Mouse (Mus musculus): ENCODE results near the gene Vmn1r139. TPM values are rescaled to one million over a fixed set of nuclear protein-coding genes. Genes with fewer than 3 reads are reported as not detected.
"Not testable (repeated sequence)": the region's sequence is repeated elsewhere in the genome, so short reads cannot be mapped to it uniquely, and the experiment has no call there.

Gene Vmn1r139
- not detected in 2 replicates for polyA plus RNA-seq (2016; fragmentation: Nextera tagmentation; extraction: Ambion mirVana)

DNA sequence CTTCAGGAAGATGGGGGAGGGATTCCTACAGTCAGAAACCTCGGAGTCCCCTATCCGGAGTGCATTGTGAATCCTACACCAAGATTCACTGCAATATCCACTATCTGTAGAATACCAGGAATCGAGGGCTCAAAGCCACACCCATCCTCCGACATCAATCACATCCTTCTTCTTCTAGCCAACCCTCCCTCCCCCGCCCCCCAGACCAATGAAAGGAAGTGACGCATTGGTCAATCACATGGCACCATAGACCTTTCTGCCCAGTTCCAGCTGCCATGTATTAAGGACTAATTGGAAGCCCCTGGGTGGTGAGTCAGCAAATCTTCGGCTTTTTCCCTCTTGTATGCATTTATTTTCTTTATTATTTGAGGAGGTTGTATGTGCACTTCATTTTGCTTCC is at the start of gene Vmn1r139:
Gene Vmn1r139 (plus strand): TSS at position 301 of the 400 bp plus-strand sequence.
- not testable (repeated sequence) for H3K27ac ChIP-seq; H3K9me3 ChIP-seq (replicated peaks); ATAC-seq (ENCODE audit: low FRiP score); H3K4me2 ChIP-seq (replicated peaks); H3K4me3 ChIP-seq; H3K4me1 ChIP-seq; H3K27me3 ChIP-seq; H3K9ac ChIP-seq; H3K36me3 ChIP-seq
- WGBS: no CpG with 5 or more reads among the region's 7 CpGs

DNA sequence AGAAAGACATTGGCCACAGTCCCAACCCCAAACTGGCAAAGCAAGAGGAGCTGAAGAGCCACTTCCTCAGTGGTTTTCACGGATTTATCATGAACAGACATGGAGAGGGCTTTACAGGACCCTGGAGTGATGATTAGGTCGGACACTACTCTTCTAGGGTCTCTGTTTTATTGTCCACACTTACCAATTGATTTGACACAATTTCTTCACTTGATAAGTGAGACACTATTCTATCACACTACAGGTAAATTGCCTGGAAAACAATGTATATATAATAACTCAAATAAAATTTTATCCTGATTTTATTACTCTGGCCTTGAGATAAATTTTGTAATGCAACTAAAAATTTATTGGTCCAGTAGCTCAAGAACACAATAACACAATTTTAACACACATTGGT is 40.1 kb upstream of the Vmn1r139 start, which contains the start of gene Vmn1r138:
Gene Vmn1r138 (minus strand): TSS at position 101 of the 400 bp plus-strand sequence.
- not testable (repeated sequence) for H3K9ac ChIP-seq; H3K36me3 ChIP-seq; ATAC-seq (ENCODE audit: low FRiP score); H3K4me2 ChIP-seq (replicated peaks); H3K9me3 ChIP-seq (replicated peaks); H3K4me3 ChIP-seq; H3K4me1 ChIP-seq; H3K27me3 ChIP-seq; H3K27ac ChIP-seq
- no CpG with 5 or more reads among the region's 2 CpGs for WGBS

DNA sequence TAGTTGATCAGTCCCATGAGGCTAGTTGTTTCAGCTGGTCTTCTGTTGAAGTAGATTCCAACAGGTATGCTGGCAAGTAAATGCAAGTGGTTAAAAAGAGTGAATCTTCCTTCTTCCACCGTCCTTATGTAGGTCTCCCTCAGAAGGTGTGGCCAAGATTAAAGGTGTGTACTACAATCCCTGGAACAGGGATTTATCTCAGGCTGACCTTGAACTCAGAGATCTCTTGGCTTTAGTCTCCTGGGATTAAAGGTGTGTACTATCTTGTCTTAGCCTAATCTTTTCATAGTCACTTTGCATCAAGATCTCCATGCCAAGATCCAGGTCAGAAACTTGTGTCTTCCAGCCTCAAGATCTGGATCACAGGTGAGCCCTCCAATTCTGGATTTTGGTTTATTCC is 12.7 kb upstream of the Vmn1r139 start, which contains the start of gene Gm6176:
Gene Gm6176 (minus strand): TSS at position 101 of the 400 bp plus-strand sequence.
- not testable (repeated sequence) for H3K9ac ChIP-seq; H3K4me3 ChIP-seq; H3K4me1 ChIP-seq; H3K27me3 ChIP-seq; H3K9me3 ChIP-seq (replicated peaks); ATAC-seq (ENCODE audit: low FRiP score); H3K27ac ChIP-seq; H3K36me3 ChIP-seq; H3K4me2 ChIP-seq (replicated peaks)
- no CpG with 5 or more reads among the region's 1 CpGs for WGBS

DNA sequence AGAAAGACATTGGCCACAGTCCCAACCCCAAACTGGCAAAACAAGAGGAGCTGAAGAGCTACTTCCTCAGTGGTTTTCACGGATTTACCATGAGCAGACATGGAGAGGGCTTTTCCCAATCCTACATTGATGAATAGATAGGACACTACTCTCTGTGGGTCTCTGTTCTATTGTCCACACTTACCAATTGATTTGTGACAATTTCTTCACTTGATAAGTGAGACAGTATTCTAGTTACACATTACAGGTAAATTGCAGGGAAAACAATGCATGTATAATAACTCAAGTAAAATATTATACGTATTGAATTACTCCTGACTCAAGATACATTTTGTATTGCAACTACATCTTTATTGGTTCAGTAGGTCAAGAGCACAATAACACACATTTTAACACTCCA is 49.3 kb downstream of the Vmn1r139 start, which contains the start of gene Gm16451:
Gene Gm16451 (minus strand): TSS at position 101 of the 400 bp plus-strand sequence.
- H3K4me1 ChIP-seq; H3K27me3 ChIP-seq; ATAC-seq (ENCODE audit: low FRiP score); H3K9me3 ChIP-seq (replicated peaks); H3K27ac ChIP-seq; H3K36me3 ChIP-seq; H3K4me2 ChIP-seq (replicated peaks); H3K4me3 ChIP-seq; H3K9ac ChIP-seq: not testable (repeated sequence)
- WGBS: no CpG with 5 or more reads among the region's 2 CpGs

DNA sequence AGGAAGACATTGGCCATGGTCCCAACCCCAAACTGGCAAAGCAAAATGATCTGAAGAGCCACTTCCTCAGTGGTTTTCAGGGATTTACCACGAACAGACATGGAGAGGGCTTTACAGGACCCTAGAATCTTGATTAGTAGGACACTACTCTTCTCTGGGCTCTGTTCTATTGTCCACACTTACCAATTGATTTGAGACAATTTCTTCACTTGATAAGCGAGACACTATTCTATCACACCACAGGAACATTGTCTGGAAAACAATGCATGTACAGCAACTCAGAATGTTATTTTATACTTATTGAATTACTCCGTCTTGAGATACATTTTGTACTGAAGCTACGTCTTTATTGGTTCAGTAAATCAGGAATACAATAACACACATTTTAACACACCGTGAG is 65.8 kb downstream of the Vmn1r139 start, which contains the start of gene Gm10666:
Gene Gm10666 (minus strand): TSS at position 101 of the 400 bp plus-strand sequence.
- not testable (repeated sequence) for H3K36me3 ChIP-seq
- WGBS: no CpG with 5 or more reads among the region's 5 CpGs

More for the DNA sequence above, 65.8 kb downstream of the Vmn1r139 start, which contains the start of gene Gm10666:
- H3K4me3 ChIP-seq; H3K4me1 ChIP-seq; ATAC-seq (ENCODE audit: low FRiP score); H3K9ac ChIP-seq; H3K4me2 ChIP-seq (replicated peaks); H3K27me3 ChIP-seq; H3K27ac ChIP-seq; H3K9me3 ChIP-seq (replicated peaks): not testable (repeated sequence)

Other genes starting within 250 kb of the Vmn1r139 start
- not detected in 2 replicates for gene Vmn1r135, start 236.7 kb upstream of the Vmn1r139 start, polyA plus RNA-seq (2016; fragmentation: Nextera tagmentation; extraction: Ambion mirVana)
- gene Gm5725, start 224.8 kb upstream of the Vmn1r139 start, polyA plus RNA-seq (2016; fragmentation: Nextera tagmentation; extraction: Ambion mirVana): not detected in 2 replicates
- not detected in 2 replicates for gene Gm5891, start 147.8 kb upstream of the Vmn1r139 start, polyA plus RNA-seq (2016; fragmentation: Nextera tagmentation; extraction: Ambion mirVana)
- not detected in 2 replicates for gene Vmn1r137, start 74.5 kb upstream of the Vmn1r139 start, polyA plus RNA-seq (2016; fragmentation: Nextera tagmentation; extraction: Ambion mirVana)
- gene Vmn1r138, start 40.2 kb upstream of the Vmn1r139 start, polyA plus RNA-seq (2016; fragmentation: Nextera tagmentation; extraction: Ambion mirVana): not detected in 2 replicates
- not detected in 2 replicates for gene Gm6176, start 12.8 kb upstream of the Vmn1r139 start, polyA plus RNA-seq (2016; fragmentation: Nextera tagmentation; extraction: Ambion mirVana)
- gene Gm16451, start 49.2 kb downstream of the Vmn1r139 start, polyA plus RNA-seq (2016; fragmentation: Nextera tagmentation; extraction: Ambion mirVana): not detected in 2 replicates
- not detected in 2 replicates for gene Gm10666, start 65.7 kb downstream of the Vmn1r139 start, polyA plus RNA-seq (2016; fragmentation: Nextera tagmentation; extraction: Ambion mirVana)
- not detected in 2 replicates for gene Vmn1r142, start 95.0 kb downstream of the Vmn1r139 start, polyA plus RNA-seq (2016; fragmentation: Nextera tagmentation; extraction: Ambion mirVana)
- not detected in 2 replicates for gene Vmn1r143, start 120.3 kb downstream of the Vmn1r139 start, polyA plus RNA-seq (2016; fragmentation: Nextera tagmentation; extraction: Ambion mirVana)
- not detected in 2 replicates for gene Gm8653, start 132.2 kb downstream of the Vmn1r139 start, polyA plus RNA-seq (2016; fragmentation: Nextera tagmentation; extraction: Ambion mirVana)
- not detected in 2 replicates for gene Gm8453, start 160.4 kb downstream of the Vmn1r139 start, polyA plus RNA-seq (2016; fragmentation: Nextera tagmentation; extraction: Ambion mirVana)

All from hindbrain, embryonic 12.5 days (tissue).